Mouse (Mus musculus) kidney, adult 8-10 months (tissue): ENCODE results near the gene Sarm1.
"Not testable (repeated sequence)": the region's sequence is repeated elsewhere in the genome, so short reads cannot be mapped to it uniquely, and the experiment has no call there.

Source experiments
- DNase-seq, 2 experiments: peaks; one replicate each; pipeline ENCODE4 v3.0.0; 2022

Sarm1 gene

DNA sequence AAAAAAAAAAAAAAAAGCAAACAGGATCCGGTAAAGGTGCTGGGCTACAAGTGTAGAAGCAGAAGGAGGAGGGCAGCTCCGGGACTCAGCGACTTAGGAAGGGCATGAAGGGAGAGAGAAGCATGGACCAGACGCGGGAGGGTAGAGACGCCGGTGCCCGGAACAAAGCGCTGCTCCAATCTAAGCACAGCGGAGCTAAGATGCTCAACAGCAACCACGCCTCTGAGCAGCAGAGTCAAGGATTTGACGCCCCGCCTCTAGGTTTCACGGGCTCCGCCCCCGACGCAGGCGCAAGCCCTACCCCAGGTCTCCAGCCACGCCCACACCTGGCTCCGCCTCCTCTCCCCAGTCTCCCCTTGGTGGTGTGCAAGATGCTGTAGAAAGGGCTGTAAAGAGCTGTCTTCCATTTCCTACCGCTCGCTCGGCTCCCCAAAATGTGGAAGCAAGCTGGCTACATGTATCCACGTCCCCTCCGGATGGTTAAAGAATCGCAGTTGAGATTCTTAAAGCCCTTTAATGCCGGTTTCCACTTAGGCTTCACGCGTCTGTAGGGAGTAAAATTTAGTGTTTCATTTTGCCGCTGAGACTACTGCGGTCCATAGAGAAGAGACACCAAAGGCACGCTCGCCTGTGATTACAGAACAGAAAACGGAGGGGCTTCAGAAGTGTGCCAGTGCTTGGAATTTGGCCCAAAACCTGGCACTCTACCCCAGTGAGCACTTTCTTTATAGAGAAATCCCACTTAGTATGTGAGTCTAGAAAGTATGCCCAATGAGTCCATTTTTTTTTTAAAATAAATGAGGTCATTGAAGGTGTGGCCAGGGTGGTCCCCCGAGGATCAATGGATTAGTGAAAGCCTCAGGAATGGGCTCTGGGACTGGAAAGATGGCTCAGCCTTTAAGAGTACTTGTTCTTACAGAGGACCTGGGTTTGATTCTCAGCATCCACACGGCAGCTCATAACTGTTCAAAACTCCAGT lies at the start of gene Sarm1:
Gene Sarm1, minus strand, starts transcription at position 211 of the 979 bp plus-strand sequence.
- peak; percentile 91 to 94 for DNase-seq

- DNase-seq = no peak
Observed at GRCm38 (mm10) chr11:78545181-78545580, 47.6 kb upstream of the Sarm1 start.

- no peak for DNase-seq
Observed at GRCm38 (mm10) chr11:78544449-78545111, 47.0 kb upstream of the Sarm1 start.

DNA sequence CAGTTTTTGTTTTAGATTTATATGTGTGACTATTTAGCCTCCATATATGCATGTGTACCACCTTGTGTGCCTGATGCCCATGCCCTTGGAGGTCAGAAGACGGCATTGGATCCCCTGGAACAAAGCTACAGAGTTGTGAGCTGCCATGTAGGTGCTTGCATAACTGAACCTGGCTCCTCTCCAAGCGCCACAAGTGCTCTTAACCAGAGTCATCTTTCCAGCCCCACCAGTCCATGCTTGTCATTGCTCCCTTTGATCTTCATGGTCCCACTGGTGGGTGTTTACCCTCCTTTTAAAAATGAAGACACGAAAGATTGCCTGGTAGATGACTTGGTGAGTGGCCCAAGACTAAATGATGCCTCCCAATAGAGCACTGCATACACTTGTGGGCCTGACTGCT lies 42.8 kb upstream of the Sarm1 start:
- no peak for DNase-seq

- no peak for DNase-seq
Observed at GRCm38 (mm10) chr11:78536690-78537084, 39.1 kb upstream of the Sarm1 start.

- DNase-seq = peak; percentile 99
Observed at GRCm38 (mm10) chr11:78536080-78536689, 38.6 kb upstream of the Sarm1 start, which contains the start of the genes Tnfaip1 and Ift20. Tnfaip1 (minus strand) TSS chr11:78536332. Ift20 (plus strand) TSS chr11:78536361.

- DNase-seq = peak; percentile 60 to 76
Observed at GRCm38 (mm10) chr11:78535376-78536079, 38.0 kb upstream of the Sarm1 start.

DNA sequence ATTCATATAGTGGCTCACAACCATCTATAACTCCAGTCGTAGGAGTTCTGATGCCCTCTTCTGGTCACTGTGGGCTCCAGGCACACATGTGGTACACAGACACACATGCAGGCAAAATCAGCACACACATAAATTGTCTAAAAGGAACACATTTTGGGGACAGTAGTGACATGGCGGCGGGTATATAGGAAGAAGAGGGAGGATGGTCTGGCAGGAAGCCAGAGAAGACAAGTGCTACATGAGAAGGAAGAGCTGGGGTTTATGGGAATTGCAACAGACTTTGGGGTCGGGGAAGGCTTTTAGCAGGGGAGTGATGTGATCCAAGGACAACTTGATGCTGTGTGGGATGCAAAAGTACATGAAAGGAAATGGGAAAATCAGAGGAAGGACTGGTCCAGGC lies 37.0 kb upstream of the Sarm1 start:
- DNase-seq = no peak

DNA sequence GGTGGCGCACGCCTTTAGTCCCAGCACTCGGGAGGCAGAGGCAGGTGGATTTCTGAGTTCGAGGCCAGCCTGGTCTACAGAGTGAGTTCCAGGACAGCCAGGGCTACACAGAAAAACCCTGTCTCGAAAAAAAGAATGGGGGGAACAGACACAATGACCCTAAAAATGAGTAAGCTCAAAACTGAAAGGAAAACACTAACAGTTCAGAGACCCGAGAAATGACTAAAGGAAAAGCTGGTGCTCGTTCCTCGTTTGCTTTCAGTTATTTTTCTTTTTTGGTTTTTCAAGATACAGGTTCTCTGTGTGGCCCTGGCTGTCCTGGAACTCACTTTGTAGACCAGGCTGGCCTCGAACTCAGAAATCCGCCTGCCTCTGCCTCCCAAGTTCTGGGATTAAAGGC lies 34.0 kb upstream of the Sarm1 start:
- not testable (repeated sequence) for DNase-seq

- peak; percentile 59 to 63 for DNase-seq
Observed at GRCm38 (mm10) chr11:78531046-78531445, 33.5 kb upstream of the Sarm1 start.

GRCm38 (mm10) chr11:78530001-78530400 lies 32.4 kb upstream of the Sarm1 start:
- no peak for DNase-seq

- no peak for DNase-seq
Observed at GRCm38 (mm10) chr11:78528714-78529113, 31.2 kb upstream of the Sarm1 start.

DNA sequence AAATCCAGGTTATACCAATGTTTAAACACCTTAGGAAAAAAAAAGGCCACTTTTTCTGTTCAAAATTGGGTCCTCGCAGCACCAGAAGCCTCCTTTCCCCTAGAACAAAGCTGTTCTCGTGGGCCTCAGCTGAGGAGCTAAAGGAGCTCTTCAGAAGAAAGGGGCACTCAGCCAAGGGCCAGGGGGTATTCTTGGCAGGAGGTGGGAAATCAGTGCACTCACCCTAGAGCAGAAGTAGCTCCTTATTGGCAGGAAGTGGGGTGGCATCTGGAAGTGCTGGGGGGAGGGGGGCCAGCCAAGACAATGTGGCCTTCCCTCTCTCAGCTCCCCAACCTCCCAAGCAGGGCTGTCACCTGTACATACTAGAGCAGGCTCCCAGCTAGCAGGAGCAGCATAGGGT lies 27.3 kb upstream of the Sarm1 start:
- no peak for DNase-seq

DNA sequence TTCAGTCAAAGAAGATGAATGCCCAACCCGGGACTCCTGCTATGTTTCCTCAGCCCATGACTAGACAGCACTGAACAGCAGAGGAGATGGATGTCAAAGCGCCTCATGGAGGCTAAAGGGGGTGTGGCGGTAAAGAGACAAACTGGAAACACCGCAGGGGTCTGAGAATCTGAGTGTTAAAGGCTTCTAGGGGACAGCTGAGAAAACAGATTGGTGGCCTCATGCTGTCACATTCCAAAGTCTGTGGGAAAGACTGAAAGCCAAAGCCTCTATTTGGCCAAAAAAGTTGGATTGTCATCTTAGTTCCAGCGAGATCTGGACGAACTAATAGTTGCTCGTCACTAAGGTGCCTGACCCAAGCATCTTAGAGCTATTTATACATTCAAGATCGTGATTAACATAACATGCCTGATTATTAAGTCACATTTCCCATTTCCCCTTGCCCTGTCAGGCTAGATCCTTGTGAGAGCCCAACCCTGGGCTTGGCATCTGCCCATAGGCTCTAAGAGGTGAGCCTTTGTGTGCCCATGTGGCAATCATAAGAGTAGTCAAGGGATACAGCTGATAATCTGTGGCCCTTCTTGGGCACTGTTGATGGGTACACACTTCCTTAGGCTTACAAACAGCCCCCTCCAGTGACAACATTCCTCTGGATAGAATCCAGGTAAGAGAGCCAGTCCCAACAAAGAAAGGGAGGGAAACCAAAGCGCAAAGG lies 25.8 kb upstream of the Sarm1 start:
- no peak for DNase-seq

- DNase-seq = peak in 1 of 2 experiments; percentile 55
Observed at GRCm38 (mm10) chr11:78522481-78522997, 25.0 kb upstream of the Sarm1 start.

- DNase-seq = no peak
Observed at GRCm38 (mm10) chr11:78521880-78522279, 24.3 kb upstream of the Sarm1 start.

DNA sequence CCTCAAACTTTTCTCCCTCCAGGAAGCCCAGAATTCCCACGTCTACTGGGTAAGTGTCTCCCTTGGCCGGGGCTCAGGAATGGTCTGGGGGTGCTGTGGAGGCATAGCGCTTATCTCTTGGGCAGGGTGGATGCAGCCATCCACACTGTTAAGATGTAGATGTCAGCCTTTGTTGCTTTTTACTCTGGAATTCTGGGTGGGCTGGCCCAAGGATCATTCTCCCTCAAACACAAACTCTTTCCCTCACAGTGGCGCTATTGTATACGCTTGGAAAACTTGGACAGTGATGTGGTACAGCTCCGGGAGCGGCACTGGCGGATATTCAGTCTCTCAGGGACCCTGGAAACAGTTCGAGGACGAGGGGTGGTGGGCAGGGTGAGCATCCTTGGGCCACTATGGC lies 21.4 kb upstream of the Sarm1 start:
- DNase-seq = no peak

DNA sequence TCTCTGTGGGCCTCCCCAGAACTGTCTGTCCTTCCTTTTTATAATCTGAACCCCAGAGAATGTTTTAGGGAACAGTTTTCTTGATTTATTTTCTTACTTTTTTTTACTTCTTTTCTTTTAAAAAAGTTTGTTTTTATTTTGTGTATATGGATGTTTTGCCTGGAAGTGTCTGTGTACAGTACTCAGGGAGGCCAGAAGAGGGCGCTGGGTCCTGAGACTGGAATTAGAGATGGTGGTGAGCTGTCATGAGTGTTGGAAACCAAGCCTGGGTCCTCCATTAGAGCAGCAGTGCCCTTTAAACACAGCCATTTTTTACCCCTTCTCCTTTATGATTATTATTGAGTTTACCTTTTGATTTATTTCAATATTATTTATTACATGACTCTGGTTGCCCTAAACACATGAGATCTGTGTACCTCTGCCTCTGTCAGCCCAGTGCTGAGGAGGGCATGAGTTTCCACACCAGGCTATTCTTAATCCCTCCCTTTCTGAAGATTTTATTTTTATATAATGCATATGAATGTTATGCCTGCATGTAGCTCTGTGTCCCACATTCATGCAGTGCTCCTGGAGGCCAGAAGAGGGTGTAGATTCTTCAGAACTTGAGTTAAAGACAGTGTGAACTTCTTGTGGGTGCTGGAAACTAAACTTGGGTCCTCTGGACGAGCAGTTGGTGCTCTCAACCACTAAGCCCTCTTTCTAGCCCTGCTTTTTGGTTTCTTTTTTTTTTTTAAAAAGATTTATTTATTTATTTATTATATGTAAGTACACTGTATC lies 18.2 kb upstream of the Sarm1 start:
- no peak for DNase-seq

- DNase-seq = no peak
Observed at GRCm38 (mm10) chr11:78513106-78513790, 15.7 kb upstream of the Sarm1 start.
